ENCODE assay signal across 17 mouse cellular contexts in the genomic region with DNA sequence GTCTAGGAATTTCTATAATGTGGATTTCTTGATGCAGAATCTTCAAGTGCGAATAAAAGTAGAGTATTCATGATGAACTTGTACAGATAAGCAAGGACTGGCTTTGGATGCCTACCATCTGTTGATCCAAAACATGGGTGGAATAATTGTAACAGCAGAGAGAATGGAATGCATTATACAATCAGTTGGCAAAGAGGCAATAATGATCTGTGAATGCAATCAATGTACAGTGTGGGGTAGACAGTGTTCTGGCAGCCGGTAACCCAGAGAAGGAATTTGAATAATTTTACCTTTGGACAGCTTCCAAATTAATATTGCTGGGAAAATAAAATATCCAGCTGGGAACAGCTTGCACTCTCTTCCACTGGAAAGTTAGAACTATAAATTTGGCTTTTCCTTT.
A peak's percentile ranks its signal among the peaks of the same experiment; 100 is the strongest.
DNase-seq lines count a peak whose midpoint lies in the region; ATAC-seq and TF ChIP-seq lines count a peak whose summit lies in the region.
"Had no signal": no experiment of that assay in that cellular context is flagged by ENCODE, and none has a peak within 500 bp of the region (broad histone marks: within the 10 kb centered on the region; RNA-seq: fewer than 3 reads in every experiment).

No protein-coding gene starts in this region.

- no peaks in the 10 kb centered on the region for H3K4me1 ChIP-seq in hindbrain, postnatal 0 days (ENCODE audit: insufficient read depth, low read length)
- no peaks in the 10 kb centered on the region for H3K4me1 ChIP-seq in hindbrain, embryonic 11.5 days (replicated peaks; ENCODE audit: control insufficient read depth, insufficient read depth, low read length)
- H3K4me1 ChIP-seq in midbrain, postnatal 0 days (ENCODE audit: insufficient read depth, low read length), result no peaks in the 10 kb centered on the region
- H3K4me1 ChIP-seq in midbrain, embryonic 14.5 days (ENCODE audit: control insufficient read depth, insufficient read depth, low read length), result peaks cover 3% of the 10 kb centered on the region; the same call in 1 of the 2 replicates
- H3K4me1 ChIP-seq: forebrain, embryonic 13.5 days; heart, embryonic 10.5 days; intestine, embryonic 15.5 days; liver, embryonic 13.5 days; megakaryocyte, embryonic 14.5 days; neural tube, embryonic 13.5 days had no signal

- no peaks in the 10 kb centered on the region for H3K9me3 ChIP-seq in hindbrain, postnatal 0 days (ENCODE audit: low read length)
- no peaks in the 10 kb centered on the region for H3K9me3 ChIP-seq in hindbrain, embryonic 11.5 days (ENCODE audit: control insufficient read depth, low read length)
- no peaks in the 10 kb centered on the region for H3K9me3 ChIP-seq in midbrain, postnatal 0 days (ENCODE audit: low read length)
- no peaks in the 10 kb centered on the region for H3K9me3 ChIP-seq in midbrain, embryonic 14.5 days (ENCODE audit: control insufficient read depth, low read length)
- H3K9me3 ChIP-seq: forebrain, embryonic 13.5 days; heart, embryonic 10.5 days; intestine, embryonic 15.5 days; liver, embryonic 13.5 days; megakaryocyte, embryonic 14.5 days; neural tube, embryonic 13.5 days had no signal

- no peak overlapping the region for H3K4me3 ChIP-seq in hindbrain, postnatal 0 days (ENCODE audit: low read length)
- H3K4me3 ChIP-seq in hindbrain, embryonic 11.5 days (ENCODE audit: low read depth, low read length), result no peak overlapping the region
- no peak overlapping the region for H3K4me3 ChIP-seq in midbrain, postnatal 0 days (ENCODE audit: low read depth, low read length)
- no peak overlapping the region for H3K4me3 ChIP-seq in midbrain, embryonic 14.5 days (replicated peaks; ENCODE audit: low read depth, low read length)
- H3K4me3 ChIP-seq: forebrain, embryonic 13.5 days; heart, embryonic 10.5 days; intestine, embryonic 15.5 days; liver, embryonic 13.5 days; megakaryocyte, embryonic 14.5 days; neural tube, embryonic 13.5 days had no signal

- no peaks in the 10 kb centered on the region for H3K36me3 ChIP-seq in hindbrain, postnatal 0 days (ENCODE audit: insufficient read depth, low read length)
- H3K36me3 ChIP-seq in hindbrain, embryonic 11.5 days (ENCODE audit: control insufficient read depth, insufficient read depth, low read length), result no peaks in the 10 kb centered on the region
- H3K36me3 ChIP-seq in midbrain, postnatal 0 days (ENCODE audit: insufficient read depth, low read length), result no peaks in the 10 kb centered on the region
- H3K36me3 ChIP-seq in midbrain, embryonic 14.5 days (ENCODE audit: control insufficient read depth, insufficient read depth, low read length), result no peaks in the 10 kb centered on the region
- H3K36me3 ChIP-seq: heart, embryonic 10.5 days; intestine, embryonic 15.5 days; liver, embryonic 13.5 days; neural tube, embryonic 13.5 days had no signal

- 48% methylated on average over 2 of the region's 2 CpGs for WGBS in hindbrain, postnatal 0 days
- WGBS in hindbrain, embryonic 11.5 days, result 88% methylated on average over 2 of the region's 2 CpGs
- 79% methylated on average over 2 of the region's 2 CpGs for WGBS in midbrain, postnatal 0 days
- WGBS in midbrain, embryonic 14.5 days, result 84% methylated on average over 2 of the region's 2 CpGs

- H3K27ac ChIP-seq in hindbrain, postnatal 0 days, result no peak overlapping the region
- no peak overlapping the region for H3K27ac ChIP-seq in hindbrain, embryonic 11.5 days (ENCODE audit: low read depth, low read length)
- no peak overlapping the region for H3K27ac ChIP-seq in midbrain, postnatal 0 days (ENCODE audit: low read depth, low read length)
- H3K27ac ChIP-seq in midbrain, embryonic 14.5 days (replicated peaks; ENCODE audit: low read depth, low read length), result no peak overlapping the region
- H3K27ac ChIP-seq: forebrain, embryonic 13.5 days; heart, embryonic 10.5 days; intestine, embryonic 15.5 days; liver, embryonic 13.5 days; neural tube, embryonic 13.5 days had no signal

- no peak overlapping the region for H3K9ac ChIP-seq in hindbrain, postnatal 0 days (replicated peaks; ENCODE audit: low read length)
- H3K9ac ChIP-seq in hindbrain, embryonic 11.5 days (ENCODE audit: low read depth, low read length), result no peak overlapping the region
- H3K9ac ChIP-seq in midbrain, postnatal 0 days (replicated peaks; ENCODE audit: low read length, poor library complexity, severe bottlenecking), result no peak overlapping the region
- no peak overlapping the region for H3K9ac ChIP-seq in midbrain, embryonic 14.5 days (replicated peaks; ENCODE audit: low read length)
- H3K9ac ChIP-seq: forebrain, embryonic 13.5 days; intestine, embryonic 15.5 days; liver, embryonic 13.5 days; neural tube, embryonic 13.5 days had no signal

- no peaks in the 10 kb centered on the region for H3K27me3 ChIP-seq in hindbrain, postnatal 0 days (ENCODE audit: insufficient read depth, low read length)
- no peaks in the 10 kb centered on the region for H3K27me3 ChIP-seq in hindbrain, embryonic 11.5 days (ENCODE audit: control insufficient read depth, insufficient read depth, low read length)
- H3K27me3 ChIP-seq in midbrain, postnatal 0 days (ENCODE audit: insufficient read depth, low read length), result no peaks in the 10 kb centered on the region
- H3K27me3 ChIP-seq in midbrain, embryonic 14.5 days (ENCODE audit: control insufficient read depth, insufficient read depth, low read length), result no peaks in the 10 kb centered on the region
- H3K27me3 ChIP-seq: forebrain, embryonic 13.5 days; intestine, embryonic 15.5 days; liver, embryonic 13.5 days; megakaryocyte, embryonic 14.5 days; neural tube, embryonic 13.5 days had no signal

- no peak for ATAC-seq in hindbrain, postnatal 0 days
- ATAC-seq in hindbrain, embryonic 11.5 days (ENCODE audit: low FRiP score), result no peak
- ATAC-seq in midbrain, postnatal 0 days (ENCODE audit: low FRiP score), result no peak
- ATAC-seq in midbrain, embryonic 14.5 days (ENCODE audit: low FRiP score, low TSS enrichment), result no peak
- ATAC-seq: activated CD4-positive, CD25-positive, alpha-beta regulatory T cell, adult 4 months; forebrain, embryonic 13.5 days; intestine, embryonic 15.5 days had no signal

- no peak overlapping the region for H3K4me2 ChIP-seq in hindbrain, postnatal 0 days (ENCODE audit: low read depth, low read length)
- H3K4me2 ChIP-seq in hindbrain, embryonic 11.5 days (replicated peaks; ENCODE audit: low read depth, low read length), result no peak overlapping the region
- no peak overlapping the region for H3K4me2 ChIP-seq in midbrain, postnatal 0 days (ENCODE audit: low read depth, low read length, poor library complexity, severe bottlenecking)
- no peak overlapping the region for H3K4me2 ChIP-seq in midbrain, embryonic 14.5 days (ENCODE audit: low read length)
- H3K4me2 ChIP-seq: forebrain, embryonic 13.5 days; intestine, embryonic 15.5 days; liver, embryonic 13.5 days; neural tube, embryonic 13.5 days had no signal

- no peak for TF ChIP-seq CTCF in hindbrain, postnatal 0 days (IDR thresholded peaks at IDR 0.05; ENCODE audit: low read depth)
- no peak for TF ChIP-seq CTCF in midbrain, postnatal 0 days (IDR thresholded peaks at IDR 0.05)

- peak; percentile 7 for DNase-seq in cerebellum, adult 9-11 months
- DNase-seq in cerebellum, postnatal 36 days, result no peak
- DNase-seq in hindbrain, postnatal 0 days (ENCODE audit: low spot score), result peak; percentile 23
- no peak for DNase-seq in hindbrain, embryonic 11.5 days (ENCODE audit: low spot score)
- peak; percentile 11 for DNase-seq in midbrain, postnatal 0 days (ENCODE audit: low spot score)
- no peak for DNase-seq in midbrain, embryonic 14.5 days
- peak; percentile 16 for DNase-seq in telencephalon, adult 2 months (ENCODE audit: low read depth, low spot score)
- DNase-seq in liver, result no peak
- DNase-seq: adrenal gland, postnatal 25 days; kidney, postnatal 10 days; liver, embryonic 13.5 days had no signal

Comparison
In these comparisons a context has a peak if more than half of its experiments do, and no peak if none do; other contexts are left out.
1. DNase-seq: peak in cerebellum, adult 9-11 months (single experiment), hindbrain, postnatal 0 days (single experiment), midbrain, postnatal 0 days (single experiment) and telencephalon, adult 2 months (single experiment); none in cerebellum, postnatal 36 days (0 of 2), hindbrain, embryonic 11.5 days (single experiment), midbrain, embryonic 14.5 days (single experiment) and liver (single experiment).